In genomic region chr5:62320682-62321081, GRCm38 (mm10) we compare ENCODE assay signal across 16 mouse cellular contexts.
"Had no signal": no experiment of that assay in that cellular context is flagged by ENCODE, and none has a peak within 500 bp of the region (broad histone marks: within the 10 kb centered on the region; RNA-seq: fewer than 3 reads in every experiment).

No protein-coding gene starts in this region.

- ATAC-seq: intestine, embryonic 15.5 days; lung, postnatal 0 days had no signal

- H3K9me3 ChIP-seq: intestine, embryonic 15.5 days; kidney, embryonic 15.5 days; liver, embryonic 13.5 days; stomach, embryonic 15.5 days had no signal

- DNase-seq: kidney, adult 11 months; kidney, adult 8-10 months; kidney, postnatal 10 days; kidney, postnatal 36 days; layer of hippocampus, postnatal 36 days; liver, embryonic 13.5 days; lung, embryonic 14.5 days; right cerebral cortex, postnatal 25 days; spleen, adult 18-20 months; thymus, postnatal 25 days had no signal

- H3K4me3 ChIP-seq: intestine, embryonic 15.5 days; kidney, embryonic 15.5 days; left cerebral cortex, adult 2 months; liver, embryonic 13.5 days; stomach, embryonic 15.5 days had no signal

- H3K4me1 ChIP-seq: intestine, embryonic 15.5 days; kidney, embryonic 15.5 days; liver, embryonic 13.5 days; stomach, embryonic 15.5 days had no signal

- H3K4me2 ChIP-seq: intestine, embryonic 15.5 days; kidney, embryonic 15.5 days; liver, embryonic 13.5 days; lung, embryonic 14.5 days; stomach, embryonic 15.5 days had no signal

- H3K36me3 ChIP-seq: intestine, embryonic 15.5 days; kidney, embryonic 15.5 days; liver, embryonic 13.5 days; stomach, embryonic 15.5 days had no signal

- H3K27ac ChIP-seq: intestine, embryonic 15.5 days; kidney, embryonic 15.5 days; left cerebral cortex, adult 2 months; liver, embryonic 13.5 days; macrophage; stomach, embryonic 15.5 days had no signal

- H3K9ac ChIP-seq: intestine, embryonic 15.5 days; kidney, embryonic 15.5 days; liver, embryonic 13.5 days; lung, embryonic 14.5 days; stomach, embryonic 15.5 days had no signal

- H3K27me3 ChIP-seq: intestine, embryonic 15.5 days; kidney, embryonic 15.5 days; liver, embryonic 13.5 days; stomach, embryonic 15.5 days had no signal
